Mouse (Mus musculus): ENCODE results near the gene Tenm4. TPM values are rescaled to one million over a fixed set of nuclear protein-coding genes. Genes with fewer than 3 reads are reported as not detected.

Tenm4 gene
- polyA plus RNA-seq, 1 experiment from 2014 or later, result 7.3 TPM

DNA sequence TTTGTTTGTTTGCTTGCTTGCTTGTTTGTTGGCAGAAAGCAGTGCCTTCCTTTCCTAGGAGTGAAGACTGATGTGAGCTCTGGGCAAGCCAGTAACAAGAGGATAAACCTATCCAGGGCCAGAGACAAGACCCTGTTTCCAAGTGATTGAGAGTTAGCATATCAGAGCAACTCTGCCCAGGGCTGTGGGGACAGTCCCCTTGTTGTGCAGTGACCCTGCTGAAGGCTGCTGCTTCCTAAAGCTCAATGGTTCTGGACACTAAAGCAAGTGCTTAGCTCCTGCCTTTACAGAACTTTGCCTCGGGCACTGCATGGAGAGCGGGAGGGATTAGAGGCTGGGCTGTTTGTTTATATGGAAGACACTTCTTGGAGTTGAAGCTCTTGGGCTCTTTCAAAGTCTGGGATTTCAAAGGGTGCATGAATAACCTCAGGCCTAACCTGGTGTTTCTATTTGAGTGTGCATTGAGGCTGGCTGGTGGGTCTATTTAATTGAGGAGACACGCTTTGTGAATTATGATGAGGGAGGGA lies 185.3 kb downstream of the Tenm4 start:
- DNase-seq (ENCODE audit: low spot score) (no peak), ATAC-seq (replicated peaks; ENCODE audit: low FRiP score) (no peak)
- Histone ChIP-seq H3K36me3 (ENCODE audit: control insufficient read depth, insufficient read depth, low read length) (no peaks in the 10 kb centered on the region), H3K27me3 (replicated peaks; ENCODE audit: control insufficient read depth, insufficient read depth, low read length) (no peaks in the 10 kb centered on the region), H3K4me2 (no peak overlapping the region), H3K4me1 (replicated peaks; ENCODE audit: control insufficient read depth, insufficient read depth, low read length) (no peaks in the 10 kb centered on the region), H3K9ac (ENCODE audit: low read depth, low read length) (no peak overlapping the region), H3K9me3 (ENCODE audit: control insufficient read depth, low read length) (no peaks in the 10 kb centered on the region), H3K27ac (ENCODE audit: low read depth, low read length) (no peak overlapping the region), H3K4me3 (ENCODE audit: low read depth, low read length) (no peak overlapping the region)
- WGBS, result 72% methylated on average over 3 of the region's 3 CpGs

GRCm38 (mm10) chr7:96357550-96357949 lies 186.5 kb downstream of the Tenm4 start:
- Histone ChIP-seq H3K9me3 (ENCODE audit: control insufficient read depth, low read length) (no peaks in the 10 kb centered on the region), H3K4me1 (replicated peaks; ENCODE audit: control insufficient read depth, insufficient read depth, low read length) (no peaks in the 10 kb centered on the region), H3K9ac (ENCODE audit: low read depth, low read length) (no peak overlapping the region), H3K4me3 (ENCODE audit: low read depth, low read length) (no peak overlapping the region), H3K27me3 (replicated peaks; ENCODE audit: control insufficient read depth, insufficient read depth, low read length) (no peaks in the 10 kb centered on the region), H3K36me3 (ENCODE audit: control insufficient read depth, insufficient read depth, low read length) (no peaks in the 10 kb centered on the region), H3K27ac (ENCODE audit: low read depth, low read length) (no peak overlapping the region), H3K4me2 (no peak overlapping the region)
- ATAC-seq (replicated peaks; ENCODE audit: low FRiP score), result no peak
- no peak for DNase-seq (ENCODE audit: low spot score)
- WGBS, result 20% methylated on average over 6 of the region's 6 CpGs

GRCm38 (mm10) chr7:96363311-96363710 lies 192.3 kb downstream of the Tenm4 start:
- no peaks in the 10 kb centered on the region for H3K36me3 ChIP-seq (ENCODE audit: control insufficient read depth, insufficient read depth, low read length)
- H3K9ac ChIP-seq (ENCODE audit: low read depth, low read length), result no peak overlapping the region
- no peak overlapping the region for H3K27ac ChIP-seq (ENCODE audit: low read depth, low read length)
- no peaks in the 10 kb centered on the region for H3K27me3 ChIP-seq (replicated peaks; ENCODE audit: control insufficient read depth, insufficient read depth, low read length)
- H3K4me3 ChIP-seq (ENCODE audit: low read depth, low read length), result no peak overlapping the region
- DNase-seq (ENCODE audit: low spot score), result no peak
- no peak overlapping the region for H3K4me2 ChIP-seq
- 42% methylated on average over 3 of the region's 3 CpGs for WGBS
- no peak for ATAC-seq (replicated peaks; ENCODE audit: low FRiP score)
- H3K4me1 ChIP-seq (replicated peaks; ENCODE audit: control insufficient read depth, insufficient read depth, low read length), result no peaks in the 10 kb centered on the region
- H3K9me3 ChIP-seq (ENCODE audit: control insufficient read depth, low read length), result no peaks in the 10 kb centered on the region

- H3K4me1 ChIP-seq (replicated peaks; ENCODE audit: control insufficient read depth, insufficient read depth, low read length), result no peaks in the 10 kb centered on the region
- no peaks in the 10 kb centered on the region for H3K27me3 ChIP-seq (replicated peaks; ENCODE audit: control insufficient read depth, insufficient read depth, low read length)
- H3K9ac ChIP-seq (ENCODE audit: low read depth, low read length), result no peak overlapping the region
- no peak overlapping the region for H3K4me2 ChIP-seq
- no peak overlapping the region for H3K4me3 ChIP-seq (ENCODE audit: low read depth, low read length)
- DNase-seq (ENCODE audit: low spot score) (no peak), ATAC-seq (replicated peaks; ENCODE audit: low FRiP score) (no peak)
- 83% methylated on average over 4 of the region's 4 CpGs for WGBS
- H3K36me3 ChIP-seq (ENCODE audit: control insufficient read depth, insufficient read depth, low read length), result no peaks in the 10 kb centered on the region
- no peaks in the 10 kb centered on the region for H3K9me3 ChIP-seq (ENCODE audit: control insufficient read depth, low read length)
- no peak overlapping the region for H3K27ac ChIP-seq (ENCODE audit: low read depth, low read length)
These were observed 198.9 kb downstream of the Tenm4 start for GRCm38 (mm10) chr7:96369947-96370346.

GRCm38 (mm10) chr7:96374004-96374663 lies 203.1 kb downstream of the Tenm4 start:
- Histone ChIP-seq H3K27ac (ENCODE audit: low read depth, low read length) (no peak overlapping the region), H3K36me3 (ENCODE audit: control insufficient read depth, insufficient read depth, low read length) (no peaks in the 10 kb centered on the region), H3K4me1 (replicated peaks; ENCODE audit: control insufficient read depth, insufficient read depth, low read length) (no peaks in the 10 kb centered on the region), H3K4me3 (ENCODE audit: low read depth, low read length) (no peak overlapping the region), H3K9ac (ENCODE audit: low read depth, low read length) (no peak overlapping the region), H3K27me3 (replicated peaks; ENCODE audit: control insufficient read depth, insufficient read depth, low read length) (no peaks in the 10 kb centered on the region), H3K4me2 (no peak overlapping the region), H3K9me3 (ENCODE audit: control insufficient read depth, low read length) (no peaks in the 10 kb centered on the region)
- ATAC-seq (replicated peaks; ENCODE audit: low FRiP score) (no peak), DNase-seq (ENCODE audit: low spot score) (no peak)
- 67% methylated on average over 6 of the region's 6 CpGs for WGBS

- no peak overlapping the region for H3K4me3 ChIP-seq (ENCODE audit: low read depth, low read length)
- WGBS, result 67% methylated on average over 6 of the region's 6 CpGs
- H3K9ac ChIP-seq (ENCODE audit: low read depth, low read length), result no peak overlapping the region
- no peaks in the 10 kb centered on the region for H3K36me3 ChIP-seq (ENCODE audit: control insufficient read depth, insufficient read depth, low read length)
- H3K27me3 ChIP-seq (replicated peaks; ENCODE audit: control insufficient read depth, insufficient read depth, low read length), result no peaks in the 10 kb centered on the region
- no peak for DNase-seq (ENCODE audit: low spot score)
- no peak for ATAC-seq (replicated peaks; ENCODE audit: low FRiP score)
- H3K4me1 ChIP-seq (replicated peaks; ENCODE audit: control insufficient read depth, insufficient read depth, low read length), result no peaks in the 10 kb centered on the region
- no peaks in the 10 kb centered on the region for H3K9me3 ChIP-seq (ENCODE audit: control insufficient read depth, low read length)
- no peak overlapping the region for H3K27ac ChIP-seq (ENCODE audit: low read depth, low read length)
- no peak overlapping the region for H3K4me2 ChIP-seq
These were observed 204.5 kb downstream of the Tenm4 start for GRCm38 (mm10) chr7:96375507-96375906.

GRCm38 (mm10) chr7:96383686-96384528 lies 212.9 kb downstream of the Tenm4 start:
- ATAC-seq (replicated peaks; ENCODE audit: low FRiP score), result no peak
- Histone ChIP-seq H3K36me3 (ENCODE audit: control insufficient read depth, insufficient read depth, low read length) (no peaks in the 10 kb centered on the region), H3K9me3 (ENCODE audit: control insufficient read depth, low read length) (no peaks in the 10 kb centered on the region), H3K4me3 (ENCODE audit: low read depth, low read length) (no peak overlapping the region), H3K9ac (ENCODE audit: low read depth, low read length) (no peak overlapping the region), H3K4me2 (no peak overlapping the region), H3K4me1 (replicated peaks; ENCODE audit: control insufficient read depth, insufficient read depth, low read length) (no peaks in the 10 kb centered on the region), H3K27ac (ENCODE audit: low read depth, low read length) (no peak overlapping the region), H3K27me3 (replicated peaks; ENCODE audit: control insufficient read depth, insufficient read depth, low read length) (no peaks in the 10 kb centered on the region)
- WGBS, result 50% methylated on average over 6 of the region's 6 CpGs
- DNase-seq (ENCODE audit: low spot score), result no peak

DNA sequence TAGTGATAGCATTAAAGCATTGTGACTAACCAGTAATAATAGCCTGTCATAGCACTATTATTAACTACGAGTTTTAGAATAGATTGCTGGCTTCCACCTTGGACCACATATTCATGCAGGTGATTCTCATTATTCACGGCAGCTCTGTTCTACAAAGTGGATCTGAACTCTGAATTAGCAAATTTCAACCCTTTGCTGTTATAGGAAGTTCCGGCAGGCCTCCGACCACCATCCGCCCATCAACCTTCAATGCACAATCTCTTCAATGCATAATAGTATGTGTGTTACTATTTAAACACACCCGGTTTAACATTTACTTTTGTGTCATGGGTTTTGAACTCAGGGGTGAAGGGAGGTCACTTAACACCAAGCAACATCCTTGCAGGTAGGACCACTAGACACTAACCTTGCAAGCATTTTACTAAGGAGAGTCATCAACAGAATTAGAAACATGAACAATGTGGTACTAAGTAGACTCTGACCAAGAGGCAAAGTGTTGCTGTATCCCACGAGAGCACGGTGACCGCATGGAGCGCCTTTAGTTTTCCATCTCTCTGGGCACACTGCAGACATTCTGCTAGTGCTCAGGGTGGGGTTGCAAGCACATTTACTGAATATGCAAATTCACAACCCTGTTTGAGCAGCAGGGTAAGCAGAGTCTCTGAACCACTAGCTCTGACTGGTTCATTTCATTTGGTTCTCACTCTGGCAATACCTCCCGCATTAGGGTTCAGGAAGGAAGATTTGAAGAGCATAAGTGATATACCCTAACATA lies 213.9 kb downstream of the Tenm4 start:
- no peaks in the 10 kb centered on the region for H3K4me1 ChIP-seq (replicated peaks; ENCODE audit: control insufficient read depth, insufficient read depth, low read length)
- no peaks in the 10 kb centered on the region for H3K27me3 ChIP-seq (replicated peaks; ENCODE audit: control insufficient read depth, insufficient read depth, low read length)
- H3K36me3 ChIP-seq (ENCODE audit: control insufficient read depth, insufficient read depth, low read length), result no peaks in the 10 kb centered on the region
- H3K4me2 ChIP-seq, result no peak overlapping the region
- H3K9ac ChIP-seq (ENCODE audit: low read depth, low read length), result no peak overlapping the region
- no peak for ATAC-seq (replicated peaks; ENCODE audit: low FRiP score)
- no peak overlapping the region for H3K27ac ChIP-seq (ENCODE audit: low read depth, low read length)
- no peak for DNase-seq (ENCODE audit: low spot score)
- no peaks in the 10 kb centered on the region for H3K9me3 ChIP-seq (ENCODE audit: control insufficient read depth, low read length)
- H3K4me3 ChIP-seq (ENCODE audit: low read depth, low read length), result no peak overlapping the region
- 88% methylated on average over 11 of the region's 11 CpGs for WGBS

Data from liver, embryonic 11.5 days (tissue).